Mouse (Mus musculus): ENCODE results near the gene Rbm8a2. TPM values are rescaled to one million over a fixed set of nuclear protein-coding genes. Genes with fewer than 3 reads are reported as not detected.

The Rbm8a2 gene
- total and polyA plus RNA-seq, 3 experiments = 0.38 to 3.2 (median 0.93) TPM

DNA sequence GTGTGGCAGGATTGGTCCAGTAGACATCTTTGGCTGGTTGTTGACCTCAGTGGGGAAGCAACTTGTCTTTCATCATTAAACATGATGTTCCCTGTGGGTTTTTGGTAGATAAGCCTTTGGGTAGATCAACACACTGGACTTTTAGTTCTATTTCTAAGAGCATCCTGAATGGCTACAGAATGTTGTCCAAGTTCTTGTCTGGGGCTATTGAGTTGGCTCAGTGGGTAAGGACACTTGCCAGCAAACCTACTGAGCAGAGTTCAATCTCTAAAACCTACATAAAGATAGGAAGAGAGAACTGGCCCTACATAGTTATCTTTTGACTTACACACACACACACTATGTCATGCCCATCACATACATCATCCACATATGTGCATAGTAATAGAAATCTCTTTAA lies 32.2 kb upstream of the Rbm8a2 start:
- dilution Hi-C loops (cut with MboI; ENCODE audit: extremely low pct_ligation_motif_present, extremely low pct_unique_long_range_greater_than_20kb, low sequenced_read_pairs) = no loop called here
- H3K9ac ChIP-seq (ENCODE audit: insufficient read depth, low read depth) = no peak overlapping the region
- H3K4me2 ChIP-seq (ENCODE audit: insufficient read depth, low read depth, poor library complexity, severe bottlenecking) = no peak overlapping the region
- H3K27ac ChIP-seq (ENCODE audit: insufficient read depth, low read depth) = no peak overlapping the region
- H3K4me1 ChIP-seq (ENCODE audit: control insufficient read depth in 1 of 2, insufficient read depth in 2 of 2) = no peaks in the 10 kb centered on the region
- H3K36me3 ChIP-seq (replicated peaks in 1 of 2; ENCODE audit: control insufficient read depth in 1 of 2, insufficient read depth in 1 of 2, low read length in 1 of 2) = no peaks in the 10 kb centered on the region
- no peaks in the 10 kb centered on the region for H3K79me2 ChIP-seq (replicated peaks; ENCODE audit: control insufficient read depth, extremely low read depth, insufficient read depth, poor library complexity, severe bottlenecking)
- in situ Hi-C loops (cut with MboI; ENCODE audit: low pct_ligation_motif_present, low pct_unique_long_range_greater_than_20kb, low sequenced_read_pairs) = no loop called here
- no peak overlapping the region for H3K4me3 ChIP-seq (replicated peaks in 1 of 3; ENCODE audit: low read depth in 2 of 3, low read length in 2 of 3, poor library complexity in 1 of 3)
- no peaks in the 10 kb centered on the region for H3K9me3 ChIP-seq (replicated peaks; ENCODE audit: low read length)
- H3K27me3 ChIP-seq (replicated peaks) = no peaks in the 10 kb centered on the region
- no peak for TF ChIP-seq ZMIZ1 (IDR thresholded peaks at IDR 0.05; ENCODE audit: low read depth, low read length)
- no peak for TF ChIP-seq MYC (IDR thresholded peaks at IDR 0.05; ENCODE audit: low read depth, low read length)
- no peak for TF ChIP-seq UBTF (IDR thresholded peaks at IDR 0.05; ENCODE audit: low read depth, low read length)
- TF ChIP-seq ZNF384 (IDR thresholded peaks at IDR 0.05; ENCODE audit: low read depth, low read length) = no peak
- TF ChIP-seq NELFE (IDR thresholded peaks at IDR 0.05; ENCODE audit: low read depth, low read length) = no peak
- TF ChIP-seq MEF2A (IDR thresholded peaks at IDR 0.05; ENCODE audit: borderline replicate concordance, low read depth, low read length) = no peak
- TF ChIP-seq ZKSCAN1 (IDR thresholded peaks at IDR 0.05; ENCODE audit: borderline replicate concordance, low read depth, low read length) = no peak
- no peak for TF ChIP-seq USF2 (conservative IDR thresholded peaks at IDR 0.05; ENCODE audit: low read depth, low read length)
- no peak for TF ChIP-seq HCFC1 (IDR thresholded peaks at IDR 0.05; ENCODE audit: low read depth, low read length)
- TF ChIP-seq KAT2A (IDR thresholded peaks at IDR 0.05; ENCODE audit: insufficient replicate concordance, low read length) = no peak
- DNase-seq (ENCODE audit: extremely low read depth) = no peak

DNA sequence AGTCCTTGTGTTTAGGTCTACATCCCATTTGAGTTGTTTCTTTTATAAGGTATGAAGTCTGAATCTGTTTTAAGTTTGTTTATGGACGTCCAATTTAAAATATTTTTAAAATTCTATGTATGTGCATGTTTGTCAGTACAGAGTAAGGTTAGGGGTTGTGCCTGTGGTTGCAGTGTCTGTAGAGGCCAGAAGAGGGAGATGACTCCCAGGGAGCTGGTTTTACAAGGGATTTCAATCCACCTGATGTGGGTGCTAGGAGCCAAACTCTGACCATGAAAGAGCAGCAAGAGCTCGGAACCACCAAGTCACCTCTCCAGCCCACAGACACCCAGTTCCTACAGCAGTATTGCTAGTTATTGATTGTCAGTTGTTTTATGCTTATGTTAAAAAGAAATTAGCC lies 29.5 kb upstream of the Rbm8a2 start:
- in situ Hi-C loops (cut with MboI; ENCODE audit: low pct_ligation_motif_present, low pct_unique_long_range_greater_than_20kb, low sequenced_read_pairs) (no loop called here), dilution Hi-C loops (cut with MboI; ENCODE audit: extremely low pct_ligation_motif_present, extremely low pct_unique_long_range_greater_than_20kb, low sequenced_read_pairs) (no loop called here)
- Histone ChIP-seq H3K36me3 (replicated peaks in 1 of 2; ENCODE audit: control insufficient read depth in 1 of 2, insufficient read depth in 1 of 2, low read length in 1 of 2) (no peaks in the 10 kb centered on the region), H3K27me3 (replicated peaks) (no peaks in the 10 kb centered on the region), H3K27ac (ENCODE audit: insufficient read depth, low read depth) (no peak overlapping the region), H3K4me3 (replicated peaks in 1 of 3; ENCODE audit: low read depth in 2 of 3, low read length in 2 of 3, poor library complexity in 1 of 3) (no peak overlapping the region), H3K4me1 (ENCODE audit: control insufficient read depth in 1 of 2, insufficient read depth in 2 of 2) (no peaks in the 10 kb centered on the region), H3K79me2 (replicated peaks; ENCODE audit: control insufficient read depth, extremely low read depth, insufficient read depth, poor library complexity, severe bottlenecking) (no peaks in the 10 kb centered on the region), H3K9ac (ENCODE audit: insufficient read depth, low read depth) (no peak overlapping the region), H3K9me3 (replicated peaks; ENCODE audit: low read length) (no peaks in the 10 kb centered on the region), H3K4me2 (ENCODE audit: insufficient read depth, low read depth, poor library complexity, severe bottlenecking) (no peak overlapping the region)
- no peak for TF ChIP-seq EP300 (IDR thresholded peaks at IDR 0.05; ENCODE audit: low read length)
- peak in 1 of 2 experiments; percentile 25; a peak in 2 of 4 replicates for TF ChIP-seq CTCF (conservative IDR thresholded peaks at IDR 0.05 in 1 of 2, IDR thresholded peaks at IDR 0.05 in 1 of 2; ENCODE audit: low read depth in 2 of 2, low read length in 2 of 2)
- 0 out of 2 replicates have a peak, but pooled peaks have one; percentile 6 for TF ChIP-seq SMC3 (IDR thresholded peaks at IDR 0.05; ENCODE audit: low read depth, low read length)
- DNase-seq (ENCODE audit: extremely low read depth) = no peak

DNA sequence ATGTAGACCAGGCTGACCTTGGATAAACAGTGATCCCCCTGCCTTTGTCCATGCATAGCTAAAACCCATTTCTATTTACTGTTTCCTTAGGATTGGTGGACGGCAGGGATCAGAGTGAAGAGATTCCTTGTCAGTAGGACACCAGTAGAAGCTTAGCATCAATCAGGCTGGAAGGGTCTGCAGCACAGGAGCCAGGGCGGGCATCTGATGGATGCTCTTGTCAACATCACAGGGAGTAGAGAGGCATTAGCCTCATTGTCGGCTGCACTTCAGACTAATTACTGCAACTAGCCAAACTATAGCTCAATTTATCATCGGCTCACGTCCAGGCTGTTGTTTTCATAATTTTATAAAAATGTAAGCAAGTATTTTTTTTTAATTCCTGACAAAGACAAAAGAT lies 21.7 kb upstream of the Rbm8a2 start:
- TF ChIP-seq RAD21 (IDR thresholded peaks at IDR 0.05; ENCODE audit: low read depth, low read length) (no peak), EP300 (IDR thresholded peaks at IDR 0.05; ENCODE audit: low read length) (no peak), CHD2 (IDR thresholded peaks at IDR 0.05; ENCODE audit: low read length) (no peak), ELF1 (IDR thresholded peaks at IDR 0.05; ENCODE audit: low read depth, low read length) (no peak), ZKSCAN1 (IDR thresholded peaks at IDR 0.05; ENCODE audit: borderline replicate concordance, low read depth, low read length) (no peak), MYC (IDR thresholded peaks at IDR 0.05; ENCODE audit: low read depth, low read length) (no peak), POLR2AphosphoS2 (IDR thresholded peaks at IDR 0.05; ENCODE audit: low read depth, low read length) (no peak), BHLHE40 (IDR thresholded peaks at IDR 0.05; ENCODE audit: low read depth, low read length) (no peak), RCOR1 (conservative IDR thresholded peaks at IDR 0.05; ENCODE audit: low read depth, low read length) (no peak), MAX (IDR thresholded peaks at IDR 0.05; ENCODE audit: low read length) (no peak), UBTF (IDR thresholded peaks at IDR 0.05; ENCODE audit: low read depth, low read length) (no peak), NRF1 (IDR thresholded peaks at IDR 0.05; ENCODE audit: low read depth, low read length) (no peak), NELFE (IDR thresholded peaks at IDR 0.05; ENCODE audit: low read depth, low read length) (no peak), KAT2A (IDR thresholded peaks at IDR 0.05; ENCODE audit: insufficient replicate concordance, low read length) (no peak), ZC3H11A (IDR thresholded peaks at IDR 0.05; ENCODE audit: low read depth, low read length) (no peak), POLR2A (IDR thresholded peaks at IDR 0.05; ENCODE audit: low read depth, low read length) (no peak), USF2 (conservative IDR thresholded peaks at IDR 0.05; ENCODE audit: low read depth, low read length) (no peak), MAZ (IDR thresholded peaks at IDR 0.05; ENCODE audit: low read depth, low read length) (no peak)
- DNase-seq (ENCODE audit: extremely low read depth) = no peak

More for the DNA sequence above, 21.7 kb upstream of the Rbm8a2 start:
- H3K4me2 ChIP-seq (ENCODE audit: insufficient read depth, low read depth, poor library complexity, severe bottlenecking) = no peak overlapping the region
- no peaks in the 10 kb centered on the region for H3K4me1 ChIP-seq (ENCODE audit: control insufficient read depth in 1 of 2, insufficient read depth in 2 of 2)
- no peaks in the 10 kb centered on the region for H3K36me3 ChIP-seq (replicated peaks in 1 of 2; ENCODE audit: control insufficient read depth in 1 of 2, insufficient read depth in 1 of 2, low read length in 1 of 2)
- in situ Hi-C loops (cut with MboI; ENCODE audit: low pct_ligation_motif_present, low pct_unique_long_range_greater_than_20kb, low sequenced_read_pairs) (no loop called here), dilution Hi-C loops (cut with MboI; ENCODE audit: extremely low pct_ligation_motif_present, extremely low pct_unique_long_range_greater_than_20kb, low sequenced_read_pairs) (no loop called here)
- H3K9ac ChIP-seq (ENCODE audit: insufficient read depth, low read depth) = no peak overlapping the region
- no peaks in the 10 kb centered on the region for H3K79me2 ChIP-seq (replicated peaks; ENCODE audit: control insufficient read depth, extremely low read depth, insufficient read depth, poor library complexity, severe bottlenecking)
- no peaks in the 10 kb centered on the region for H3K9me3 ChIP-seq (replicated peaks; ENCODE audit: low read length)
- no peak overlapping the region for H3K27ac ChIP-seq (ENCODE audit: insufficient read depth, low read depth)
- no peak overlapping the region for H3K4me3 ChIP-seq (replicated peaks in 1 of 3; ENCODE audit: low read depth in 2 of 3, low read length in 2 of 3, poor library complexity in 1 of 3)
- no peaks in the 10 kb centered on the region for H3K27me3 ChIP-seq (replicated peaks)

Measured in CH12.LX (cell line).